Mouse (Mus musculus) spleen, adult 2 months (tissue): ENCODE results near the gene D930048N14Rik.

Source experiments
- CTCF ChIP-seq: fragments of 200-500 bp; IDR thresholded peaks from 2 replicates; pipeline ENCODE4 v1.5.1; 2011; ENCODE audit warnings: mild to moderate bottlenecking, inconsistent platforms; ENCODE audit not compliant: insufficient read depth, insufficient read length, insufficient replicate concordance; ENCODE audit errors: extremely low read depth
- POLR2A ChIP-seq: fragments of 200-500 bp; IDR thresholded peaks from 2 replicates; pipeline ENCODE4 v1.6.1; 2011; ENCODE audit warnings: low read depth, low read length, inconsistent platforms

- TF ChIP-seq CTCF, result no peak
- TF ChIP-seq POLR2A, result no peak
These were observed 52.1 kb downstream of the D930048N14Rik start for GRCm38 (mm10) chr11:51702831-51703230.
